Mouse (Mus musculus): ENCODE data around the gene Sowahc.

Gene Sowahc

GRCm38 (mm10) chr10:59221473-59222270, at the start of gene Sowahc, which contains the start of gene Sept10:
Sowahc (plus strand) TSS chr10:59221953.
Sept10 (minus strand) TSS chr10:59221847.
- DNase-seq = peak; percentile 98

- DNase-seq = no peak
These were observed 49.2 kb upstream of the Sowahc start for GRCm38 (mm10) chr10:59172539-59172938.

GRCm38 (mm10) chr10:59179620-59180019, 42.1 kb upstream of the Sowahc start:
- no peak for DNase-seq

GRCm38 (mm10) chr10:59182306-59182705, 39.4 kb upstream of the Sowahc start:
- DNase-seq = no peak

- no peak for DNase-seq
These were observed 26.9 kb upstream of the Sowahc start for GRCm38 (mm10) chr10:59194891-59195290.

- no peak for DNase-seq
These were observed 25.0 kb upstream of the Sowahc start for GRCm38 (mm10) chr10:59196763-59197162.

GRCm38 (mm10) chr10:59200011-59200410, 21.7 kb upstream of the Sowahc start:
- no peak for DNase-seq

GRCm38 (mm10) chr10:59220824-59221472, 805 bp upstream of the Sowahc start:
- peak; percentile 66 for DNase-seq

- peak; percentile 48 for DNase-seq
These were observed 733 bp downstream of the Sowahc start for GRCm38 (mm10) chr10:59222271-59223101.

GRCm38 (mm10) chr10:59223301-59223700, 1.5 kb downstream of the Sowahc start:
- DNase-seq = no peak

- no peak for DNase-seq
These were observed 2.1 kb downstream of the Sowahc start for GRCm38 (mm10) chr10:59223890-59224289.

- DNase-seq = no peak
These were observed 3.4 kb downstream of the Sowahc start for GRCm38 (mm10) chr10:59225137-59225536.

GRCm38 (mm10) chr10:59229205-59229820, 7.6 kb downstream of the Sowahc start:
- DNase-seq = no peak

GRCm38 (mm10) chr10:59235227-59235626, 13.5 kb downstream of the Sowahc start:
- DNase-seq = no peak

GRCm38 (mm10) chr10:59235847-59236246, 14.1 kb downstream of the Sowahc start:
- no peak for DNase-seq

GRCm38 (mm10) chr10:59236486-59236885, 14.7 kb downstream of the Sowahc start:
- no peak for DNase-seq

- DNase-seq = no peak
These were observed 16.0 kb downstream of the Sowahc start for GRCm38 (mm10) chr10:59237757-59238156.

GRCm38 (mm10) chr10:59241141-59241541, 19.4 kb downstream of the Sowahc start:
- DNase-seq = no peak

- DNase-seq = no peak
These were observed 27.8 kb downstream of the Sowahc start for GRCm38 (mm10) chr10:59249531-59249930.

- DNase-seq = no peak
These were observed 28.9 kb downstream of the Sowahc start for GRCm38 (mm10) chr10:59250679-59251078.

- DNase-seq = no peak
These were observed 30.2 kb downstream of the Sowahc start for GRCm38 (mm10) chr10:59251980-59252379.

- DNase-seq = no peak
These were observed 30.6 kb downstream of the Sowahc start for GRCm38 (mm10) chr10:59252396-59252795.

- DNase-seq = no peak
These were observed 31.9 kb downstream of the Sowahc start for GRCm38 (mm10) chr10:59253541-59254079.
